ENCODE assay signal across 13 mouse cellular contexts in the genomic region with DNA sequence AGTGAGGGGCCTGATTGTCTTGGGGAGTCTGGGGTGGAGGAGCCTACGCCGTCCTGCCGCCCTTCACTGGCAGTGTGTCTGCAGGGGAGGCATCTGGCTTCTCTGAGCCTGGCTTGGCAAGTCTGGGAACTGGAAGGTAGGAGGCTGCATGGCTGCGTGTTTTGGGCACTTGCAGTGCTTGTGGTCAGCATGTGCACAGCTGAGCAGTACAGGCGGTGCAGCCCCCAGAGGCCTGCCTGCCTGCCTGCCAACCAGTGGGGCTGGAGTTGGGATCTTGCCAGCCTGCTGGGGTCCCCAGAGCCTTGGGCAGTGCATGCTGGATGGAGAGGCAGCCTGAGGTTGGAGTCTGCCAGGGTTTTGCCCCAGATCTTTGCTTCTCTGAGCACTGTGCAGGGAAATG. TPM values are rescaled to one million over a fixed set of nuclear protein-coding genes. Genes with fewer than 3 reads are reported as not detected.
DNase-seq lines count a peak whose midpoint lies in the region; ATAC-seq and TF ChIP-seq lines count a peak whose summit lies in the region.
"Had no signal": no experiment of that assay in that cellular context is flagged by ENCODE, and none has a peak within 500 bp of the region (broad histone marks: within the 10 kb centered on the region; RNA-seq: fewer than 3 reads in every experiment).

No protein-coding gene starts in this region.

- WGBS in forebrain, embryonic 12.5 days = 95% methylated on average over 5 of the region's 5 CpGs
- 88% methylated on average over 5 of the region's 5 CpGs for WGBS in forebrain, embryonic 14.5 days
- whole genome bisulfite sequencing in lung, embryonic 15.5 days = 91% methylated on average over 5 of the region's 5 CpGs
- WGBS in lung, postnatal 0 days = 94% methylated on average over 5 of the region's 5 CpGs
- 92% methylated on average over 5 of the region's 5 CpGs for WGBS in limb, embryonic 13.5 days

- peaks cover 58% of the 10 kb centered on the region for H3K36me3 ChIP-seq in forebrain, embryonic 12.5 days (replicated peaks)
- peaks cover 53% of the 10 kb centered on the region for H3K36me3 ChIP-seq in forebrain, embryonic 14.5 days (ENCODE audit: control insufficient read depth, insufficient read depth, low read length)
- peaks cover 49% of the 10 kb centered on the region for H3K36me3 ChIP-seq in lung, embryonic 15.5 days
- H3K36me3 ChIP-seq in lung, postnatal 0 days (ENCODE audit: insufficient read depth, low read length) = peaks cover 30% of the 10 kb centered on the region
- peaks cover 73% of the 10 kb centered on the region for H3K36me3 ChIP-seq in limb, embryonic 13.5 days

- no peaks in the 10 kb centered on the region for H3K9me3 ChIP-seq in forebrain, embryonic 12.5 days
- H3K9me3 ChIP-seq in forebrain, embryonic 14.5 days (replicated peaks; ENCODE audit: control insufficient read depth, low read length) = no peaks in the 10 kb centered on the region
- H3K9me3 ChIP-seq in lung, embryonic 15.5 days = no peaks in the 10 kb centered on the region
- no peaks in the 10 kb centered on the region for H3K9me3 ChIP-seq in lung, postnatal 0 days (ENCODE audit: low read length)
- no peaks in the 10 kb centered on the region for H3K9me3 ChIP-seq in limb, embryonic 13.5 days
- H3K9me3 ChIP-seq: embryonic facial prominence, embryonic 15.5 days; limb, embryonic 12.5 days had no signal

- no peak overlapping the region for H3K4me2 ChIP-seq in forebrain, embryonic 12.5 days
- H3K4me2 ChIP-seq in forebrain, embryonic 14.5 days (ENCODE audit: low read length) = no peak overlapping the region
- H3K4me2 ChIP-seq in lung, embryonic 15.5 days = no peak overlapping the region
- H3K4me2 ChIP-seq in lung, postnatal 0 days (replicated peaks; ENCODE audit: low read depth, low read length) = no peak overlapping the region
- H3K4me2 ChIP-seq in limb, embryonic 13.5 days (replicated peaks) = no peak overlapping the region
- H3K4me2 ChIP-seq: embryonic facial prominence, embryonic 15.5 days; limb, embryonic 12.5 days had no signal

- TF ChIP-seq CTCF in lung, postnatal 0 days (IDR thresholded peaks at IDR 0.05) = no peak

- no peak for ATAC-seq in forebrain, embryonic 12.5 days (ENCODE audit: low FRiP score)
- ATAC-seq in forebrain, embryonic 14.5 days = no peak
- ATAC-seq in lung, embryonic 15.5 days (ENCODE audit: borderline replicate concordance, extremely low read depth, low FRiP score, low TSS enrichment) = no peak
- ATAC-seq in lung, postnatal 0 days = no peak
- ATAC-seq in limb, embryonic 13.5 days (ENCODE audit: low FRiP score, low read depth) = no peak
- ATAC-seq: Patski had no signal

- H3K27me3 ChIP-seq in forebrain, embryonic 12.5 days = no peaks in the 10 kb centered on the region
- H3K27me3 ChIP-seq in forebrain, embryonic 14.5 days (replicated peaks; ENCODE audit: control insufficient read depth, insufficient read depth, low read length) = no peaks in the 10 kb centered on the region
- H3K27me3 ChIP-seq in lung, embryonic 15.5 days = no peaks in the 10 kb centered on the region
- no peaks in the 10 kb centered on the region for H3K27me3 ChIP-seq in lung, postnatal 0 days (replicated peaks; ENCODE audit: insufficient read depth, low read length)
- H3K27me3 ChIP-seq in limb, embryonic 13.5 days = no peaks in the 10 kb centered on the region
- H3K27me3 ChIP-seq: embryonic facial prominence, embryonic 15.5 days; limb, embryonic 12.5 days; Patski had no signal

- H3K9ac ChIP-seq in forebrain, embryonic 12.5 days = no peak overlapping the region
- H3K9ac ChIP-seq in forebrain, embryonic 14.5 days (ENCODE audit: low read length) = no peak overlapping the region
- H3K9ac ChIP-seq in lung, embryonic 15.5 days = peak overlapping the region; percentile 13; the same call in 1 of the 2 replicates
- no peak overlapping the region for H3K9ac ChIP-seq in lung, postnatal 0 days (replicated peaks; ENCODE audit: low read depth)
- H3K9ac ChIP-seq in limb, embryonic 13.5 days = 0 out of 2 replicates have a peak overlapping the region, but pooled peaks have one; percentile 36
- H3K9ac ChIP-seq: embryonic facial prominence, embryonic 15.5 days; limb, embryonic 12.5 days had no signal

- no peaks in the 10 kb centered on the region for H3K4me1 ChIP-seq in forebrain, embryonic 12.5 days
- H3K4me1 ChIP-seq in forebrain, embryonic 14.5 days (ENCODE audit: control insufficient read depth, insufficient read depth, low read length) = no peaks in the 10 kb centered on the region
- no peaks in the 10 kb centered on the region for H3K4me1 ChIP-seq in lung, embryonic 15.5 days
- H3K4me1 ChIP-seq in lung, postnatal 0 days (ENCODE audit: insufficient read depth, low read depth, low read length) = no peaks in the 10 kb centered on the region
- no peaks in the 10 kb centered on the region for H3K4me1 ChIP-seq in limb, embryonic 13.5 days
- H3K4me1 ChIP-seq: limb, embryonic 12.5 days had no signal

- DNase-seq in forebrain, embryonic 14.5 days (ENCODE audit: low spot score) = no peak
- no peak for DNase-seq in lung, postnatal 0 days (ENCODE audit: low spot score)
- DNase-seq in brain, adult 2 months (ENCODE audit: low read depth, low spot score) = peak; percentile 43
- DNase-seq in embryo, embryonic 10 days (ENCODE audit: low spot score) = no peak
- DNase-seq in Muller cell, postnatal 12 days (ENCODE audit: inconsistent ontology term) = no peak
- DNase-seq: cerebellum, adult 8-10 months; lung, postnatal 14 days had no signal

- no peak for TF ChIP-seq EP300 in lung, postnatal 0 days (IDR thresholded peaks at IDR 0.05)

- H3K4me3 ChIP-seq in forebrain, embryonic 12.5 days (replicated peaks) = no peak overlapping the region
- no peak overlapping the region for H3K4me3 ChIP-seq in forebrain, embryonic 14.5 days (ENCODE audit: low read depth, low read length)
- no peak overlapping the region for H3K4me3 ChIP-seq in lung, embryonic 15.5 days
- H3K4me3 ChIP-seq in lung, postnatal 0 days (ENCODE audit: low read depth, low read length) = no peak overlapping the region
- H3K4me3 ChIP-seq in limb, embryonic 13.5 days = no peak overlapping the region
- H3K4me3 ChIP-seq: embryonic facial prominence, embryonic 15.5 days; limb, embryonic 12.5 days had no signal

- H3K27ac ChIP-seq in forebrain, embryonic 12.5 days = peak overlapping the region; percentile 2; the same call in 1 of the 2 replicates
- no peak overlapping the region for H3K27ac ChIP-seq in forebrain, embryonic 14.5 days (ENCODE audit: low read depth, low read length)
- no peak overlapping the region for H3K27ac ChIP-seq in lung, embryonic 15.5 days
- no peak overlapping the region for H3K27ac ChIP-seq in lung, postnatal 0 days (ENCODE audit: low read length)
- no peak overlapping the region for H3K27ac ChIP-seq in limb, embryonic 13.5 days
- H3K27ac ChIP-seq: embryonic facial prominence, embryonic 15.5 days; limb, embryonic 12.5 days had no signal

RNA-seq across cellular contexts. Expression of gene Gpx4, which starts 16.1 kb away (rescaled TPM):
- polyA plus RNA-seq in forebrain, embryonic 12.5 days (2016; fragmentation: Nextera tagmentation; extraction: Ambion mirVana) = 434 and 458 TPM in 2 replicates
- polyA plus RNA-seq in forebrain, embryonic 14.5 days (2014; fragmentation: Nextera tagmentation; extraction: Ambion mirVana) = 555 and 632 TPM in 2 replicates
- polyA plus RNA-seq in lung, embryonic 15.5 days (2015; fragmentation: Nextera tagmentation; extraction: Ambion mirVana) = 523 and 535 TPM in 2 replicates
- polyA plus RNA-seq in lung, postnatal 0 days (2015; fragmentation: Nextera tagmentation; extraction: Ambion mirVana) = 1,058 and 1,082 TPM in 2 replicates
- polyA plus RNA-seq in limb, embryonic 13.5 days (2015; fragmentation: Nextera tagmentation; extraction: Ambion mirVana) = 462 and 477 TPM in 2 replicates

RNA-seq across cellular contexts. Expression of gene Polr2e, which starts 23.5 kb away (rescaled TPM):
- polyA plus RNA-seq in forebrain, embryonic 12.5 days (2016; fragmentation: Nextera tagmentation; extraction: Ambion mirVana) = 183 and 184 TPM in 2 replicates
- 205 and 219 TPM in 2 replicates for polyA plus RNA-seq in forebrain, embryonic 14.5 days (2014; fragmentation: Nextera tagmentation; extraction: Ambion mirVana)
- polyA plus RNA-seq in lung, embryonic 15.5 days (2015; fragmentation: Nextera tagmentation; extraction: Ambion mirVana) = 223 and 225 TPM in 2 replicates
- 178 and 202 TPM in 2 replicates for polyA plus RNA-seq in lung, postnatal 0 days (2015; fragmentation: Nextera tagmentation; extraction: Ambion mirVana)
- polyA plus RNA-seq in limb, embryonic 13.5 days (2015; fragmentation: Nextera tagmentation; extraction: Ambion mirVana) = 244 and 254 TPM in 2 replicates

RNA-seq across cellular contexts. Expression of gene Sbno2, which starts 42.3 kb away (rescaled TPM):
- 14.8 and 16.4 TPM in 2 replicates for polyA plus RNA-seq in forebrain, embryonic 12.5 days (2016; fragmentation: Nextera tagmentation; extraction: Ambion mirVana)
- polyA plus RNA-seq in forebrain, embryonic 14.5 days (2014; fragmentation: Nextera tagmentation; extraction: Ambion mirVana) = 8.1 and 11.1 TPM in 2 replicates
- 15.5 and 16.6 TPM in 2 replicates for polyA plus RNA-seq in lung, embryonic 15.5 days (2015; fragmentation: Nextera tagmentation; extraction: Ambion mirVana)
- 17.5 and 26.4 TPM in 2 replicates for polyA plus RNA-seq in lung, postnatal 0 days (2015; fragmentation: Nextera tagmentation; extraction: Ambion mirVana)
- polyA plus RNA-seq in limb, embryonic 13.5 days (2015; fragmentation: Nextera tagmentation; extraction: Ambion mirVana) = 13.5 and 15.2 TPM in 2 replicates

RNA-seq across cellular contexts. Expression of gene Arhgap45, which starts 46.7 kb away (rescaled TPM):
- polyA plus RNA-seq in forebrain, embryonic 12.5 days (2016; fragmentation: Nextera tagmentation; extraction: Ambion mirVana) = 3.4 and 3.6 TPM in 2 replicates
- 1.1 and 1.5 TPM in 2 replicates for polyA plus RNA-seq in forebrain, embryonic 14.5 days (2014; fragmentation: Nextera tagmentation; extraction: Ambion mirVana)
- polyA plus RNA-seq in lung, embryonic 15.5 days (2015; fragmentation: Nextera tagmentation; extraction: Ambion mirVana) = 16.8 and 19.8 TPM in 2 replicates
- polyA plus RNA-seq in lung, postnatal 0 days (2015; fragmentation: Nextera tagmentation; extraction: Ambion mirVana) = 20.1 and 22.2 TPM in 2 replicates
- 7.3 and 7.6 TPM in 2 replicates for polyA plus RNA-seq in limb, embryonic 13.5 days (2015; fragmentation: Nextera tagmentation; extraction: Ambion mirVana)

RNA-seq across cellular contexts. Expression of gene Stk11, which starts 52.5 kb away (rescaled TPM):
- polyA plus RNA-seq in forebrain, embryonic 12.5 days (2016; fragmentation: Nextera tagmentation; extraction: Ambion mirVana) = 20.8 and 23.2 TPM in 2 replicates
- polyA plus RNA-seq in forebrain, embryonic 14.5 days (2014; fragmentation: Nextera tagmentation; extraction: Ambion mirVana) = 25.5 and 27.7 TPM in 2 replicates
- polyA plus RNA-seq in lung, embryonic 15.5 days (2015; fragmentation: Nextera tagmentation; extraction: Ambion mirVana) = 18.6 and 22.1 TPM in 2 replicates
- 19.0 and 19.8 TPM in 2 replicates for polyA plus RNA-seq in lung, postnatal 0 days (2015; fragmentation: Nextera tagmentation; extraction: Ambion mirVana)
- 17.1 and 17.4 TPM in 2 replicates for polyA plus RNA-seq in limb, embryonic 13.5 days (2015; fragmentation: Nextera tagmentation; extraction: Ambion mirVana)

Comparison
In these comparisons a context has a peak if more than half of its experiments do, and no peak if none do; other contexts are left out.
1. H3K9ac ChIP-seq: peak in lung, embryonic 15.5 days (single experiment) and limb, embryonic 13.5 days (single experiment); none in forebrain, embryonic 12.5 days (single experiment), forebrain, embryonic 14.5 days (single experiment) and lung, postnatal 0 days (single experiment).